Mouse (Mus musculus) G1E (cell line): ENCODE data around the gene Olfr1140. TPM values are rescaled to one million over a fixed set of nuclear protein-coding genes. Genes with fewer than 3 reads are reported as not detected.

Source experiments
- ATAC-seq: 2 replicates; pipeline ENCODE4 v1.8.0; 2016; ENCODE audit warnings: mild to moderate bottlenecking; ENCODE audit not compliant: insufficient number of reproducible peaks, poor library complexity, low FRiP score, severe bottlenecking; ENCODE audit errors: extremely low read depth
- DNase-seq: peaks from one replicate; pipeline ENCODE4 v3.0.0; 2012; ENCODE audit warnings: low spot score
- H3K27me3 ChIP-seq: 2 replicates; pipeline ENCODE4 v1.6.1; 2012; ENCODE audit warnings: mild to moderate bottlenecking, low read length, inconsistent platforms; ENCODE audit not compliant: insufficient read depth
- H3K36me3 ChIP-seq: replicated peaks from 2 replicates; pipeline ENCODE3; 2012; ENCODE audit warnings: mild to moderate bottlenecking, inconsistent platforms
- H3K4me1 ChIP-seq: 2 replicates; pipeline ENCODE4 v1.6.1; 2012; ENCODE audit warnings: low read depth, low read length, inconsistent platforms, mixed read lengths; ENCODE audit not compliant: insufficient read depth
- H3K4me3 ChIP-seq: 2 replicates; pipeline ENCODE4 v1.5.1; 2012; ENCODE audit warnings: low read depth, mild to moderate bottlenecking, inconsistent platforms, low read length, moderate library complexity, mixed read lengths
- H3K9me3 ChIP-seq: replicated peaks from 2 replicates; pipeline ENCODE4 v1.6.1; 2012; ENCODE audit warnings: inconsistent platforms
- CTCF ChIP-seq: IDR thresholded peaks from 2 replicates; pipeline ENCODE4 v1.5.1; 2012; ENCODE audit warnings: low read depth, low read length, inconsistent platforms, mixed read lengths
- GATA1 ChIP-seq: IDR thresholded peaks from 2 replicates; pipeline ENCODE4 v1.6.1; 2012; ENCODE audit warnings: borderline replicate concordance, low read length, inconsistent platforms, mixed read lengths
- GATA2 ChIP-seq: IDR thresholded peaks from 2 replicates; pipeline ENCODE4 v1.6.1; 2012; ENCODE audit warnings: low read depth, low read length, inconsistent platforms, borderline replicate concordance
- POLR2AphosphoS5 ChIP-seq: IDR thresholded peaks from 2 replicates; pipeline ENCODE4 v1.6.1; 2012; ENCODE audit warnings: low read depth, low read length, inconsistent platforms; ENCODE audit not compliant: insufficient replicate concordance
- TAL1 ChIP-seq: conservative IDR thresholded peaks from 2 replicates; pipeline ENCODE4 v1.6.1; 2012; ENCODE audit warnings: low read depth, low read length, inconsistent platforms, mixed read lengths
- polyA plus RNA-seq: library from polyadenylated mRNA; stranded (reverse); fragments of >175 nt; gene quantifications from 2 replicates; pipeline ENCODE4 v1.2.3, GENCODE M21; 2012
- total RNA-seq, 2 experiments: library from RNA; stranded (forward) in 1 of 2; stranded (reverse) in 1 of 2; fragments of 200-1000 nt in 1 of 2; fragments of >200 nt in 1 of 2; fragmentation: Nextera tagmentation in 1 of 2; gene quantifications; 2 replicates each; pipeline ENCODE4 v1.2.3; 2014 to 2017

Gene Olfr1140
- total and polyA plus RNA-seq, 3 experiments: 0.16 TPM; not detected in 2

DNA sequence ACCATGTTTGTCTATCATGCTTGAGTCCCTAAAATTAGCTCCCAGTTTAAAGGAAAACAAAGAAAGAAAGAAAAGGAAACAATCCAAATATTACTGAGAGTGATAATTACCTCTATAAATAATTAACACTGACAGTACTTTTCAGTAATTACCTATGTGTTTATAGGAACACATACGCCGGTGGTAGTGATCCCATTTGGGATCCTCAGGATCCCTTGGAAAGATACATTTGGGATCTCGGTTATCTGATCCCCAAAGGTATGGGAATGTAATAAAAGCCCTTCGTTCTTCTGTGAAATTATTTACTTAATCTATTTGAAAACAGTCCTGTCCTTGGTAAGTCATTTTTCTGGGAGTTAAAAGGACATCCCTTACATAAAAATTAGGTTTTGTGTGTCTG is 35.6 kb downstream of the Olfr1140 start, which contains the start of gene Olfr152:
Olfr152 (plus strand) TSS at position 301 of the 400 bp plus-strand sequence.
- H3K4me3 ChIP-seq: no peak within 1 kb of the TSS

More for the DNA sequence above, 35.6 kb downstream of the Olfr1140 start, which contains the start of gene Olfr152:
- Histone ChIP-seq H3K9me3 (peaks cover 5% of the 10 kb centered on the region; the same call in 1 of the 2 replicates), H3K27me3 (no peaks in the 10 kb centered on the region), H3K36me3 (no peaks in the 10 kb centered on the region), H3K4me1 (no peaks in the 10 kb centered on the region)
- no peak for DNase-seq
- no peak for TF ChIP-seq TAL1
- no peak for TF ChIP-seq CTCF
- no peak for TF ChIP-seq POLR2AphosphoS5
- TF ChIP-seq GATA2: no peak
- TF ChIP-seq GATA1: no peak
- ATAC-seq: no peak

Other genes with a start within 250 kb of the Olfr1140 start
Only the 20 nearest of the 29 such genes appear.
- not detected in 2 replicates for gene Olfr1129, start 169.8 kb upstream of the Olfr1140 start, total RNA-seq (2014; fragmentation: Nextera tagmentation)
- gene Olfr1129, start 169.8 kb upstream of the Olfr1140 start, total RNA-seq (2017): 0.06 and 0.49 TPM in 2 replicates
- not detected in 2 replicates for gene Olfr1129, start 169.8 kb upstream of the Olfr1140 start, polyA plus RNA-seq
- not detected in 2 replicates for gene Olfr1130, start 137.5 kb upstream of the Olfr1140 start, total RNA-seq (2014; fragmentation: Nextera tagmentation)
- 0.11 and 0.12 TPM in 2 replicates for gene Olfr1130, start 137.5 kb upstream of the Olfr1140 start, total RNA-seq (2017)
- not detected in 2 replicates for gene Olfr1130, start 137.5 kb upstream of the Olfr1140 start, polyA plus RNA-seq
- gene Olfr1131, start 116.6 kb upstream of the Olfr1140 start, total RNA-seq (2014; fragmentation: Nextera tagmentation): not detected in 2 replicates
- gene Olfr1131, start 116.6 kb upstream of the Olfr1140 start, total RNA-seq (2017): 0.22 TPM in 1 of 2 replicates, not detected in the other
- gene Olfr1131, start 116.6 kb upstream of the Olfr1140 start, polyA plus RNA-seq: not detected in 2 replicates
- not detected in 2 replicates for gene Olfr1132, start 106.2 kb upstream of the Olfr1140 start, total RNA-seq (2014; fragmentation: Nextera tagmentation)
- gene Olfr1132, start 106.2 kb upstream of the Olfr1140 start, total RNA-seq (2017): 0.05 TPM in 1 of 2 replicates, not detected in the other
- gene Olfr1132, start 106.2 kb upstream of the Olfr1140 start, polyA plus RNA-seq: not detected in 2 replicates
- not detected in 2 replicates for gene Olfr1133, start 96.4 kb upstream of the Olfr1140 start, total RNA-seq (2014; fragmentation: Nextera tagmentation)
- gene Olfr1133, start 96.4 kb upstream of the Olfr1140 start, total RNA-seq (2017): not detected in 2 replicates
- gene Olfr1133, start 96.4 kb upstream of the Olfr1140 start, polyA plus RNA-seq: not detected in 2 replicates
- not detected in 2 replicates for gene Olfr1134, start 85.3 kb upstream of the Olfr1140 start, total RNA-seq (2014; fragmentation: Nextera tagmentation)
- not detected in 2 replicates for gene Olfr1134, start 85.3 kb upstream of the Olfr1140 start, total RNA-seq (2017)
- gene Olfr1134, start 85.3 kb upstream of the Olfr1140 start, polyA plus RNA-seq: not detected in 2 replicates
- gene Olfr1135, start 70.1 kb upstream of the Olfr1140 start, total RNA-seq (2014; fragmentation: Nextera tagmentation): not detected in 2 replicates
- 0.05 TPM in 1 of 2 replicates, not detected in the other for gene Olfr1135, start 70.1 kb upstream of the Olfr1140 start, total RNA-seq (2017)
- gene Olfr1135, start 70.1 kb upstream of the Olfr1140 start, polyA plus RNA-seq: not detected in 2 replicates
- not detected in 2 replicates for gene Olfr1136, start 49.8 kb upstream of the Olfr1140 start, total RNA-seq (2014; fragmentation: Nextera tagmentation)
- 0.17 TPM in 1 of 2 replicates, not detected in the other for gene Olfr1136, start 49.8 kb upstream of the Olfr1140 start, total RNA-seq (2017)
- gene Olfr1136, start 49.8 kb upstream of the Olfr1140 start, polyA plus RNA-seq: not detected in 2 replicates
- gene Olfr1137, start 30.6 kb upstream of the Olfr1140 start, total RNA-seq (2014; fragmentation: Nextera tagmentation): not detected in 2 replicates
- gene Olfr1137, start 30.6 kb upstream of the Olfr1140 start, total RNA-seq (2017): 0.11 and 0.29 TPM in 2 replicates
- gene Olfr1137, start 30.6 kb upstream of the Olfr1140 start, polyA plus RNA-seq: not detected in 2 replicates
- not detected in 2 replicates for gene Olfr1138, start 3.8 kb upstream of the Olfr1140 start, total RNA-seq (2014; fragmentation: Nextera tagmentation)
- 0.33 TPM in 1 of 2 replicates, not detected in the other for gene Olfr1138, start 3.8 kb upstream of the Olfr1140 start, total RNA-seq (2017)
- gene Olfr1138, start 3.8 kb upstream of the Olfr1140 start, polyA plus RNA-seq: not detected in 2 replicates
- not detected in 2 replicates for gene Olfr1141, start 10.2 kb downstream of the Olfr1140 start, total RNA-seq (2014; fragmentation: Nextera tagmentation)
- gene Olfr1141, start 10.2 kb downstream of the Olfr1140 start, total RNA-seq (2017): 0.17 TPM in 1 of 2 replicates, not detected in the other
- gene Olfr1141, start 10.2 kb downstream of the Olfr1140 start, polyA plus RNA-seq: not detected in 2 replicates
- gene Olfr152, start 35.7 kb downstream of the Olfr1140 start, total RNA-seq (2014; fragmentation: Nextera tagmentation): not detected in 2 replicates
- 0.16 TPM in 1 of 2 replicates, not detected in the other for gene Olfr152, start 35.7 kb downstream of the Olfr1140 start, total RNA-seq (2017)
- not detected in 2 replicates for gene Olfr152, start 35.7 kb downstream of the Olfr1140 start, polyA plus RNA-seq
- gene Olfr1143, start 56.8 kb downstream of the Olfr1140 start, total RNA-seq (2014; fragmentation: Nextera tagmentation): not detected in 2 replicates
- gene Olfr1143, start 56.8 kb downstream of the Olfr1140 start, total RNA-seq (2017): 0.05 and 0.29 TPM in 2 replicates
- not detected in 2 replicates for gene Olfr1143, start 56.8 kb downstream of the Olfr1140 start, polyA plus RNA-seq
- not detected in 2 replicates for gene Olfr1145, start 66.1 kb downstream of the Olfr1140 start, total RNA-seq (2014; fragmentation: Nextera tagmentation)
- not detected in 2 replicates for gene Olfr1145, start 66.1 kb downstream of the Olfr1140 start, total RNA-seq (2017)
- not detected in 2 replicates for gene Olfr1145, start 66.1 kb downstream of the Olfr1140 start, polyA plus RNA-seq
- not detected in 2 replicates for gene Olfr1148, start 86.8 kb downstream of the Olfr1140 start, total RNA-seq (2014; fragmentation: Nextera tagmentation)
- gene Olfr1148, start 86.8 kb downstream of the Olfr1140 start, total RNA-seq (2017): 0.11 TPM in 1 of 2 replicates, not detected in the other
- not detected in 2 replicates for gene Olfr1148, start 86.8 kb downstream of the Olfr1140 start, polyA plus RNA-seq
- not detected in 2 replicates for gene Olfr1150-ps1, start 100.2 kb downstream of the Olfr1140 start, total RNA-seq (2014; fragmentation: Nextera tagmentation)
- gene Olfr1150-ps1, start 100.2 kb downstream of the Olfr1140 start, total RNA-seq (2017): 0.06 TPM in 1 of 2 replicates, not detected in the other
- gene Olfr1150-ps1, start 100.2 kb downstream of the Olfr1140 start, polyA plus RNA-seq: not detected in 2 replicates
- gene Olfr1151, start 112.1 kb downstream of the Olfr1140 start, total RNA-seq (2014; fragmentation: Nextera tagmentation): not detected in 2 replicates
- 0.38 TPM in 1 of 2 replicates, not detected in the other for gene Olfr1151, start 112.1 kb downstream of the Olfr1140 start, total RNA-seq (2017)
- gene Olfr1151, start 112.1 kb downstream of the Olfr1140 start, polyA plus RNA-seq: not detected in 2 replicates
- not detected in 2 replicates for gene Olfr1152, start 122.7 kb downstream of the Olfr1140 start, total RNA-seq (2014; fragmentation: Nextera tagmentation)
- gene Olfr1152, start 122.7 kb downstream of the Olfr1140 start, total RNA-seq (2017): 0.12 and 0.16 TPM in 2 replicates
- gene Olfr1152, start 122.7 kb downstream of the Olfr1140 start, polyA plus RNA-seq: not detected in 2 replicates
- not detected in 2 replicates for gene Olfr1153, start 151.2 kb downstream of the Olfr1140 start, total RNA-seq (2014; fragmentation: Nextera tagmentation)
- gene Olfr1153, start 151.2 kb downstream of the Olfr1140 start, total RNA-seq (2017): 0.12 and 0.27 TPM in 2 replicates
- gene Olfr1153, start 151.2 kb downstream of the Olfr1140 start, polyA plus RNA-seq: not detected in 2 replicates
- gene Olfr1154, start 161.4 kb downstream of the Olfr1140 start, total RNA-seq (2014; fragmentation: Nextera tagmentation): not detected in 2 replicates
- not detected in 2 replicates for gene Olfr1154, start 161.4 kb downstream of the Olfr1140 start, total RNA-seq (2017)
- gene Olfr1154, start 161.4 kb downstream of the Olfr1140 start, polyA plus RNA-seq: not detected in 2 replicates